Mouse (Mus musculus) lung, adult 2 months (tissue): Measurements from ENCODE around the gene Ctnna3.

Experiments used
- CTCF ChIP-seq: fragments of 200-500 bp; IDR thresholded peaks from 2 replicates; pipeline ENCODE4 v1.5.1; 2011; ENCODE audit warnings: mild to moderate bottlenecking, low read length, control low read depth; ENCODE audit not compliant: insufficient read depth
- POLR2A ChIP-seq: fragments of 200-500 bp; IDR thresholded peaks from 2 replicates; pipeline ENCODE4 v1.6.1; 2011; ENCODE audit warnings: low read depth, mild to moderate bottlenecking, control low read depth, low read length, borderline replicate concordance; ENCODE audit errors: extremely low read depth

GRCm38 (mm10) chr10:63541754-63542153, 111.9 kb downstream of the Ctnna3 start:
- no peak for TF ChIP-seq POLR2A
- TF ChIP-seq CTCF: no peak
